Mouse (Mus musculus) macrophage (primary cell): ENCODE measurements around the gene Fkbp11. TPM values are rescaled to one million over a fixed set of nuclear protein-coding genes. Genes with fewer than 3 reads are reported as not detected.

Experiments
- H3K27ac ChIP-seq: fragments of 350-480 bp; formaldehyde crosslinking; 2 replicates; pipeline ENCODE4 v1.9.0; 2021
- H3K36me3 ChIP-seq: fragments of 350-480 bp; formaldehyde crosslinking; 2 replicates; pipeline ENCODE4 v1.9.0; 2021; ENCODE audit errors: inconsistent target
- H3K4me3 ChIP-seq: fragments of 350-480 bp; formaldehyde crosslinking; 2 replicates; pipeline ENCODE4 v1.9.0; 2021; ENCODE audit errors: inconsistent target
- H3K79me2 ChIP-seq: fragments of 350-480 bp; formaldehyde crosslinking; 2 replicates; pipeline ENCODE4 v1.9.0; 2021; ENCODE audit errors: inconsistent target
- WGBS: methylation state at CpG from one replicate; pipeline ENCODE4 v1.1.7; 2026; ENCODE audit warnings: inconsistent platforms; ENCODE audit not compliant: missing documents; 5-methylcytosine and 5-hydroxymethylcytosine counted together
- polyA plus RNA-seq: library from polyadenylated mRNA; stranded (reverse); fragments of 250-400 nt; gene quantifications from 3 replicates; pipeline ENCODE4 v1.2.4, GENCODE M21; 2018; ENCODE audit warnings: inconsistent platforms
- total RNA-seq, 78 experiments: library from RNA; depleted of rRNA; stranded (reverse); fragments of 250-400 nt; gene quantifications; 1 replicate in 9 of 78; 2 replicates in 24 of 78; 3 replicates in 43 of 78; 4 replicates in 2 of 78; pipeline ENCODE4 v1.2.4; 2018; ENCODE audit warnings: inconsistent platforms in 56 of 78

The Fkbp11 gene
- total RNA-seq (2018; cell fraction: chromatin; rRNA removed): 1 to 10 TPM in 14 of 26 experiments, under 1 TPM in 10, not detected in 2; 0.33 to 6.8 (median 1.4) TPM
- 1 to 10 TPM in 2 of 26 experiments, under 1 TPM in 19, not detected in 5; 0.13 to 1.2 (median 0.53) TPM for total RNA-seq (2018; cell fraction: cytosol; rRNA removed)
- total RNA-seq (2018; cell fraction: nucleus; rRNA removed): 1 to 10 TPM in 7 of 26 experiments, under 1 TPM in 12, not detected in 7; 0.21 to 2.5 (median 0.78) TPM
- polyA plus RNA-seq: 0.42 to 1.0 TPM (median 0.77 TPM) in 3 replicates

DNA sequence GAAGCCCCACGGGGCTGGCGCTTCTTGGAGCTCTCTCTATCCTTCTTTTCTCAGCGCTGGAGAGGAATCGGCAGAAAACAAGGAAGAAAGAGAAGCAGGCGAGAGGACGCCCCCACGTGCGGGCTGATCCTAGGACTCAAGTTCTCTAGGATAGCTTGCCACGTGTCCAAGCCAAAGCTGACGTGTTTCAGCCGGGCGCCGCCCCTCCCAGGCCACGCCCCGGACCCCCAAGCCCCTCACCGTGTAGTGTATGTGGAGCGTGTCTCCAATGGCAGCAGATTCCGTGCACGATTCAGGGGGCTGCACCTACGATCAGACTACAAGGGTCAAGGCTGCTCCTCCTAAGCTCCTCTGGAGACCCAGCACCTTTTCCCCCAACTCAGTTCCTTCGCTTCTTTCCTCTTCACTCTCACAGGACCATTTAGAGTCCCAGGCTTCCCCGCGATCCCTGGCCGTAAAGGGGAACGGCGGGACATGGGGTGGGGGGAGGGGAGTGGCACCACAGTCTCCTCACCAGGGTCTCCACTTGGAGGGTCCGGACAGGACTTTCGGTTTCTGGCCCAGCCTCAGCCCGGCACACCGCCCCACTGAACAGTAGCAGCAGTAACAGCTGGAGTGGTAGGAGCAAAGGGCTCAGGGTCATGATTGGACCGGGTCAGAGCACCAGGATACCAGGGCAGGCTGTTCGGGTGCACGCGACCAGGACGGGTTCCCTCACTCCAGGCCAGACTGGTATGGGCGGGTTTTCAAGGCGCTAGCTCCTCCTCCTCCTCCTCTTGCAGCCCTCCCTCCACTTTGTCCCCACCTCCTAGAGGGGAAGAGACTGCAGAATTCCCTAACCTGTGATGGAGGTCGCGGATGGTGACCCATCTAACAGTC lies at the start of gene Fkbp11:
TSS of gene Fkbp11 (minus strand) at position 756 of the 879 bp plus-strand sequence.
- H3K79me2 ChIP-seq: no peaks in the 10 kb centered on the region
- no peaks in the 10 kb centered on the region for H3K36me3 ChIP-seq
- H3K27ac ChIP-seq: no peak within 1 kb of the TSS
- peak within 1 kb of the TSS; percentile 45 for H3K4me3 ChIP-seq
- 3% methylated on average over 37 of the region's 39 CpGs for WGBS

DNA sequence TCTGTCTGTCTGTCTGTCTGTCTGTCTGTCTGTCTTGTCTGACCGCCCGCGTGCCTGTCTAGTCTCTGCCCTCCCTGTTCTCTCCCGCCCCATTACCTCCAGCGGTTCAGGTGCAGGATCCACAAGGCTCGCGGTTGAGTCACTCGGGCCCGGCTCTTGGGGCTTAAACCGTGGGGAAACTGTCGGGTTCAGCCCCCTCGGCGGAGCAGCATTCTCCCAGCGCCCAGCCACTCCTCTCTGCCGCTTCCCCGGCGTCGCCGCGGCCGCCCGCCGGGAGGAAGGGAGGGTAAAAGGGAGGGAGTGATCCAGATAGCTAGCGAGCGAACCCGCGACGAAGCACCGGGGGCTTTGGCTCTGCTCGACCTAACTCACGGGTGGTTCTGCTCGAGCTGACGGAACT lies 49.8 kb upstream of the Fkbp11 start, which contains the start of gene Wnt10b:
TSS of gene Wnt10b (minus strand) at position 389 of the 400 bp plus-strand sequence.
- 3% methylated on average over 33 of the region's 33 CpGs for WGBS
- Histone ChIP-seq H3K36me3 (no peaks in the 10 kb centered on the region), H3K27ac (no peak within 1 kb of the TSS), H3K4me3 (no peak within 1 kb of the TSS), H3K79me2 (no peaks in the 10 kb centered on the region)

DNA sequence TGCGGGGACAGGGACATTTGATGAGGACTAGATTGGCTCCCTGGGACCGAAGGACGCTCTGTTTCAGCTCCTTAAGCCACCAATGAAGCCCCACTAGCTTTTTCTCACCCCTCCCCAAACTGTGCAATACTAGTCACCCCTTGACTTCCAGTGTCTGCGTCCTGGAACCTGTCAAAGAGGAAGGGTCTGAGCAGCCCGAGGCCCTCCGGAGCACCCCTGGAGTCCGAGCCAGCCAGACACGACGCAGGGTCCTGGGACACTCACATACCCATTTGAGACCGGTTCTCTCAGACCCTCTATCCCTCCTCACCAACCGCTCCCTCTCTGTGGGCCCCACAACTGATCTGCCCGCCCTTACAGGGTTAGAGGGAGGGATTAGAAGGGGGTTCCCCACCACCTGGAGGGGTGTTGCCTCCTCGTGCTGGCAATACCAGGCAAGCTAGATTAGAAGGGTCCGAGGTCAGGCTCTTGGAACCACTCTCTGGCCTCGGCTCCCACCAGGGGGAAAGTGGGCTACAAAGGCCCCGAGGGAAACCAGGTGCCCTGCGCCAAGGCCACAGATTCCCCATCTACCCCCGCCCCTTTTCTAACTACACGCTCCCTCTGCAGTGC lies 49.1 kb upstream of the Fkbp11 start:
- H3K27ac ChIP-seq: no peak overlapping the region
- H3K79me2 ChIP-seq: no peaks in the 10 kb centered on the region
- no peaks in the 10 kb centered on the region for H3K36me3 ChIP-seq
- H3K4me3 ChIP-seq: no peak overlapping the region
- 17% methylated on average over 19 of the region's 19 CpGs for WGBS

GRCm38 (mm10) chr15:98776280-98777004 lies 48.4 kb upstream of the Fkbp11 start:
- Histone ChIP-seq H3K36me3 (no peaks in the 10 kb centered on the region), H3K4me3 (no peak overlapping the region), H3K79me2 (no peaks in the 10 kb centered on the region), H3K27ac (no peak overlapping the region)
- WGBS: 11% methylated on average over 62 of the region's 62 CpGs

GRCm38 (mm10) chr15:98775533-98775932 lies 47.5 kb upstream of the Fkbp11 start:
- Histone ChIP-seq H3K36me3 (no peaks in the 10 kb centered on the region), H3K4me3 (no peak overlapping the region), H3K27ac (no peak overlapping the region), H3K79me2 (no peaks in the 10 kb centered on the region)
- 52% methylated on average over 5 of the region's 5 CpGs for WGBS

DNA sequence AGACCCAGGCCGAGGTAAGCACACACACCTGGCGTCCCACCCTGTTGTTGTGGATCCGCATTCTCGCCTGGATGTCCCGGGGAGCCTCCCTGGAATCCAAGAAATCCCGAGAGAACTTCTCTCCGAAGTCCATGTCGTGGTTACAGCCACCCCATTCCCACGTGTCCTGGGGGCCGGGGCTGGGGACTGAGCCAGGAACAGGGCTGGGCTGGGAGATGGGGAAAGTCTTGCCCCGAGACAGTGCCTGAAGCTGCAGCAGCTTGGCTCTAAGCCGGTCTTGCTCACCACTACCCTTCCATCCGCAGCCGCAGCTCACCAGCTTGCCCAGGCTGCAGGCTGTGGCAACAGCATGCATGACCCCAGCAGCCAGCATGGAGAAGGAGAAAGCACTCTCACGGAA lies 46.1 kb upstream of the Fkbp11 start:
- Histone ChIP-seq H3K4me3 (no peak overlapping the region), H3K36me3 (no peaks in the 10 kb centered on the region), H3K79me2 (no peaks in the 10 kb centered on the region), H3K27ac (no peak overlapping the region)
- 93% methylated on average over 15 of the region's 15 CpGs for WGBS

GRCm38 (mm10) chr15:98772511-98773211 lies 44.7 kb upstream of the Fkbp11 start:
- WGBS: 8% methylated on average over 36 of the region's 36 CpGs
- Histone ChIP-seq H3K27ac (no peak overlapping the region), H3K36me3 (no peaks in the 10 kb centered on the region), H3K79me2 (no peaks in the 10 kb centered on the region), H3K4me3 (peak overlapping the region; percentile 10; the same call in 1 of the 2 replicates)

DNA sequence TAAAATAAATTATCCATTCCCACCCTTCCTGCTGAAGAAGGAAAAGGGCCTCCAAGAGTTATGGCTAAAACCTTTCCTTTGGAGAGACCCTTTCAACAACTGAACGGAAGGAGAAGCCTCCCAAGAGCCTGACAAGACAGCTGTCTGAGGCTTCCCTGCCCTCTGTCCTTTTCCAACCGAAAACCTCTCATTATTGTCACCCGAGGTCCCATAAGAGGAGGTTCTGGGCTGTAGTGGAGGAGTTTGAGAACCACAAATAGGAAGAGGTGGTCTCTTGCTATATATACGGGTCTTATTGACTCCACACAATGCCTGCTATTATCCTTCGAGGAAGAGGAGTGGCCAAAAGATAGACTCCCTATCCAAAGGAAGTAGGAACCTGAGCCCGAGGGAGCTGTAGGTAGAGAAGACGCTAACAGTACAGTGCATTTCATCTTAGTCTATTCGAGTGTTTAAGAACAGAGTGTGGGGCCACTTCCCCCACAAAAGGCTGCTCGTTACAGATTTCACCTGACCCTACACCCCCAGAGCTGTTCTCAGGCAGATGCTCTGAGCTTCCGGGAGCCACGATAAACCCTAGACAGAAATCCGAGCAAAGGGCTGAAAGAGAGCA lies 43.9 kb upstream of the Fkbp11 start:
- H3K4me3 ChIP-seq: peak overlapping the region; percentile 10; the same call in 1 of the 2 replicates
- no peak overlapping the region for H3K27ac ChIP-seq
- no peaks in the 10 kb centered on the region for H3K79me2 ChIP-seq
- H3K36me3 ChIP-seq: no peaks in the 10 kb centered on the region
- 28% methylated on average over 12 of the region's 12 CpGs for WGBS

DNA sequence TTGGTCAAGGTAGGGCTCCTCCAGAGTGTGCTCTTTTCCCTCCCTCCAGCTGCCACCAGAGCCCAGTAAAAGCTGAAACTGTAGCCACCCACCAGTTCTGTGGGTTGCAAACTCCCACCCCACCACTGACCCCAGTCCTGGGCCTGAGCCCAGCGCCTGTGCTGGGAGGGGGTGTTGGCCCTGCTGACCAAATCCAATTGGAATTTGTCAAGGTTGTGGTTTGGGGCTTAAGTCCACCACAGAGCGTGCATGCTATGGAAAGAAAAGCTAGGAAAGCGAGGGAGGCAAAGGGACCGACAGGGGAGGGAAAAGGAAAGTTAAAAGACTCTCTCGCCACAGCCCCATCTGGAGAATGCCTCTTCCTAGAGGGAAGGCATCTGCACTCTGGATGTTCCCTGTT lies 40.3 kb upstream of the Fkbp11 start:
- Histone ChIP-seq H3K4me3 (no peak overlapping the region), H3K79me2 (no peaks in the 10 kb centered on the region), H3K27ac (no peak overlapping the region), H3K36me3 (no peaks in the 10 kb centered on the region)
- 95% methylated on average over 5 of the region's 5 CpGs for WGBS

DNA sequence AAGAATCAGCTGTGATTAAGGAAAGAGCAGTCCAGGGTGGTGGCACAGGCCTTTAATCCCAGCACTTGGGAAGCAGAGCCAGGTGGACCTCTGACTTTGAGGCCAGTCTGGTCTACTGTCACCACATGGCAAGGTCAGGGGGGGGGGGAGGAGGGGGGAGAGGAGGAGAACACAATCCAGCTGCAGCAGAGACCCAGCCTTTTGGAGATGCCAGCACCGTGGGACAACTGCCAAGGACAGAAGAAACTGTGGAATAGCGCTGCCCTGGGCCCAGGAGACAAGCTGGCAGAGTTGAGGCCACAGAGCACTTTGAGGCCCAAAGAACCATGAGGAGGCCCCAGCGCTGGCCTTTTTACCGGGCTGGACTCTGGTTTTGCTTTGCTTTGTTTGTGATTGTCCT lies 37.9 kb upstream of the Fkbp11 start:
- 86% methylated on average over 4 of the region's 4 CpGs for WGBS
- peaks cover 16% of the 10 kb centered on the region for H3K79me2 ChIP-seq
- no peak overlapping the region for H3K4me3 ChIP-seq
- H3K27ac ChIP-seq: no peak overlapping the region
- no peaks in the 10 kb centered on the region for H3K36me3 ChIP-seq

DNA sequence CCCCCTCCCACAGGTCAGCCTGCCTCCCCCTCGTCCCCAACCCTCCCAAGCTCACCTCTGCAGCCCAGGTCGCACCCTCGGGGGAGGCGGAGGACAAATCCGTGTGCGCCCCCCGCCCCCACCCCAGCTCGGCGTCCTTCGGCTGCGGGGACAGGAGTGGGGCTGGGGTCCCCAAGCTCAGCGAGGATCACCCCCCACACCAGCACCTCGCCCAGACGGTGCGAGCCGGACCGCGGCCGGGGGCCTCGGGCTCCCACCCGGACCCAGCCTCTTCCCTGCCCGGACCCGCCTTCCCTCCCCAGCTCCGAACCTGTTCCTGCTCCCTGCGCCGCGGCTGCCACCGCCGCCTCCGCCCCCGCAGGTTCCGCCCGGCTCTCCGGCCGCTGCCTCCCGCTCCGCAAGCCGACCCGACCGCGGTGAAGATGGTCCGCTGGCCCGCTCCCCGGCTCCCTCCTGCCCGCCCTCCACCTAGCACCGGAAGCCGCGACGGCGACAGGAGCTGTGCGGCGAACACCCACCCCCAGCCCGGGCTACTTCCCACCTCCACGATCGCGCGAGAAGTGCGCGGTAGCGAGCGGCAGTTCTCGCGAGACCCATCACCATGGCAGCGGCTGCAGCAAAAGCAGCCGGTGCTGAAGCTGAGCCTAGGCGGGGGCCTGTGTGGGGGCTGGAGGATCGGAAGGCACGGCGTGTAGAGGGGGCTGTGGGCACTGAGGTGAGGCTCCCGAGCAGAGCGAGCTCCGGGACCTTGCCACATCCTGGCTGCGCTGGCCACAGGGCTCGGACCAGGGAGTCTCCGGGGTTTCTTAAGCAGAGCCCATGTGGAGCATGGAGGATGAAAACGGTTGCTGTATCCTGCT lies 34.9 kb upstream of the Fkbp11 start, which contains the start of gene Arf3:
TSS of gene Arf3 (minus strand) at position 545 of the 860 bp plus-strand sequence.
- Histone ChIP-seq H3K27ac (peak within 1 kb of the TSS; percentile 55), H3K79me2 (peaks cover 47% of the 10 kb centered on the region), H3K4me3 (peak within 1 kb of the TSS; percentile 58), H3K36me3 (no peaks in the 10 kb centered on the region)
- under 1% methylated on average over 63 of the region's 76 CpGs for WGBS

DNA sequence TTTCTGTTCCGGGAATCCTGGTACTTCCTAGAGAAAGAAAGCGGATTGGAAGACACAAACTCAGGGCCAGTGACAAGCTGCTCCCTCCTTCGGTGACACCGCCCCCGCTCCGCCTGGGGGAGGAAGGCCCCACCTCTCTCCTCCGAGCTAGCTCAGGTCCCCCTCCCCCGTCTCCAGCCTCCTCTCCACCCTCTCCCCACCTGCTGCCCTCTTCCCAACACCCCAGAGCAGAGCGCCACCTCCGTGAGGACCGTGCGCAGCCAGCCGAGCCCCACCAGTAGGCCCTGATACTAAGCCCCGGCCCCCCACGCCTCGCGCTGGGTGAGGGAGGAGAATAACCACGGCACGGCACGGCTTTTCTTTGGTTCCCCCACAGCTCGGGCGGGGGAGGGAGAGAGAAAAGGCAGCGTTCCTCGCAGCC lies 34.2 kb upstream of the Fkbp11 start:
- WGBS: 2% methylated on average over 22 of the region's 24 CpGs

GRCm38 (mm10) chr15:98754125-98754524 lies 26.1 kb upstream of the Fkbp11 start:
- Histone ChIP-seq H3K79me2 (peaks cover 100% of the 10 kb centered on the region), H3K36me3 (peaks cover 18% of the 10 kb centered on the region; the same call in 1 of the 2 replicates), H3K4me3 (no peak overlapping the region), H3K27ac (no peak overlapping the region)
- WGBS: 97% methylated on average over 2 of the region's 2 CpGs

More for the DNA sequence above, 34.2 kb upstream of the Fkbp11 start:
- Histone ChIP-seq H3K27ac (peak overlapping the region; percentile 55), H3K4me3 (peak overlapping the region; percentile 58), H3K36me3 (no peaks in the 10 kb centered on the region), H3K79me2 (peaks cover 54% of the 10 kb centered on the region)
